Mouse (Mus musculus) B cell, adult 2 months (primary cell): ENCODE data around the gene Prm2.

Source experiments
- DNase-seq, 2 experiments: peaks; one replicate each; pipeline ENCODE4 v3.0.0; 2022

The Prm2 gene

DNA sequence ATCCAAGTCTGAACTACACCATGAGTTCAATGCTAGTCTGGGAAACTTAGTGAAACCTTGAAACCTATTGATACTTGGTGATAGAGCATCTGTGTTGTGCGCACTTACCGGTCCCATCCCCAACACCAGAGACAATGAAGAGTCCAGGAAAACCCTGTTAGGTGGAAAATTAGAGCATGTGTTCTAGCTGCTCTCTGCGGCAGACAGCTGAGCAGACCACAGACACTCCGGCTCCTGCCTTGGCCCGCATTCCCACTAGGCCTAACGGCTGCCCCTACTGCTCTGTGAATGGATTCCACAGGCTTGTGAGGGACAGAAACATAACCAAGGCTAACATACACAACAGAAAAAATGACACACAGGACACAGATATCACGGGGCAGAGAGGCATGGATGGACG is 22.4 kb downstream of the Prm2 start:
- no peak for DNase-seq

DNA sequence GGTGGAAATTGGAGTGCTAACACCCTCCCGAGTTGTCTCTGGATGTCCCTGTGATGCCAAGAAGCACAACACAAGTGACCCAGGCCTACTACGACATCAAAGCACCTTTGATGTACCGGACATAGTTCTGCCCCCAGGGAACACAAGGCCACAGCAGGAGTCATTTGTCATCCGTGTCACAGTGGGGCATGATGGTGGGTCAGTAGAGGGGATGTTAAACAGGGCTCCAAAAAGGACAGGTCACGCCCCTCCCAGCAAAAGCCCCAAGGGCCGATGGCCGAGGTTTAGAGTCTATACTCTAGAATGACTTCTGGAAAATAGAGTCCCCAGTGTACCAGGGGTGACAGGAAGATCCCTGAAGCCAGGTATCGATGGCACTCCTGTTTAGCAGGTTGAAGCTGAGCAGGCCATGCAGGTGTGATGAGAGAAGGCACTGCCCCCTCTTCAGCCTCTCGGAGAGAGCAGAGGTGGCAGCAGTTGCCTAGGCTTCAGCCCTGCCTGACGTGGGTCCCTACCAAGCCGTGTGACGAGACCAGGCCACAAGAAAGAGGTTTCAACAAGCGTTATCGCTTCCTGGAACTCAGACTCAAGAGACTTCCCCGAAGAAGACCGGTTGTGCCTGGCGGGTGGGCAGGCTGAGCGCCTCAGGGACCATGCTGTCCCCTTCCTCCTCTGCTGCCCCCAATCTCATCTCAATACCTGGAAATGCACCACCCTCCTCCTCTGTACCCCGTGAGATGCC is 24.0 kb downstream of the Prm2 start:
- peak in 1 of 2 experiments; percentile 23 for DNase-seq

DNA sequence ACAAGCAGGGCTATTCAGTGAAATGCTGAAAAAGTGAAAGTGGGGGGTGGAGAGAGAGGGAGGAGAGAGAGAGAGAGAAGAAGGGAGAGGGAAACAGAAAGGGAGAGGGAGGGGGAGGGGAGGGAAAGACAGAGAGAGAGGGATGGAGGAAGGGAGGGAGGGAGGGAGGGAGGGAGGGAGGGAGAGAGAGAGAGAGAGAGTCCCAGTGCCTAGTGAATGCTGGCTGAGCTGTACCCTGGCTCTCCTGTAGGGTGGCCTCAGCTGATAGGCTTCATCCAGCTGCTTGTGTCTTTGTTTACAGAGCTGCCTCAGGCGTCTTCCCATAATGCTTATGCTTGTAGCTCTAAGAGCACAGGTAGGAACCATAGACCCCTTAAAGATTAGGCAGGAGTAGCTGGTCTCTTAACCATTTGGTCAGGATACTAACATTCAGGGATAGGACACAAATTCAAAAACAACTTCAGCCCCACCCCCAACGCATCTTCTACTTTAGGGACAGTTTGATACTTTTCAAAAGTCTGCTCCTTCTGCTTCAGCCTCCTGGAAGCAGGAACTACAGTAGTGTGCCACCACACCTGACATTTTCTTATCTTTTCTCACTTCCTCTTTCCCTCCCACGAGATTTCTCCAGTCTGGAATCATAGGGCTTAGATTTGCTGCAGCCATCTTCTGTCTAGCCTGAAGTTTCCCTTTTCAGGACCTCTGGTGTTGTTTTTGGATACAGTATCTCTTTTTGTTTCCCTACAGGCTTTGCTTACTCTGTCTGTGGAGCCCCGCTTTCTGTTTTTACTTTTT is 25.2 kb downstream of the Prm2 start:
- DNase-seq: peak; percentile 32

DNA sequence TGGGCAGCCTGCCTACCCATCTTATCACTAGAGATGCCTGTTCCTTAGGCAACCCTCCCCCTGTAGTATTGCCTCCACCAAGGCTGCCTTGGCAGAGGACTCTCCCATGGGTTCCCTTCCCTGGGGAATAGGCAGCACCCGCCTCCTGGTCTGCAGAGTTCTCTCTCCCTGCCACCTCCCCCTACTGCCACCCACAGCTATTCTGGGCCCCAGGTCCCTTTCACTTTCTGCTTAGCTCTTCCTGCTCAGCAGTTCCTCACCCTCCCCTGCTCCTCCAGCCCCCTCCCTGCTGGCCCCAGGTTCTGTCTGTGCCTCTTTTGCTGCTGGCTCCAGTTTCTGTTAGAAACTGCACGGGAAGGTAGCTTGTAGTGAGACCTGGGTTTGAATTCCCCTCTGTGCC is 26.3 kb downstream of the Prm2 start:
- DNase-seq: peak; percentile 55 to 62

DNA sequence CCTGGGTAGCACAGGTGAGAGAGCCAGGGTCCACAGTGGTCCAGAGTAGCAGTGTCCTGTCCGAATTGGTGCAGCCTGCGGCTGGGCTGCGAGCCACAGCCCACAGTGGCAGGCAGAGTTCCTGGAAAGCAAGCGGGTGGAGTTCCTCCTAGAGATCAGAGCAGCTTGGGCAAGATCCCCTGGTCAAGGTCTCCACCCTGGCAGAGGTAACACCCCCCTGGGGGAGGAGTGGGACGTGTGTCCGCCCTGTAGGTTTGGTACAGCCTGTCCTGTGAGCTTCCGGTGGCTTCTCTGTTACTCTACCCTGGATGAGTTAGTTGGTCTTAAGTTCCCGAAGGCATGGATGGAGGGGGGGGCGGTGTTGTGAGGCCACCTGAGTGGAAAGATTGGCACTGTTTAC is 27.1 kb downstream of the Prm2 start:
- peak; percentile 33 to 38 for DNase-seq

DNA sequence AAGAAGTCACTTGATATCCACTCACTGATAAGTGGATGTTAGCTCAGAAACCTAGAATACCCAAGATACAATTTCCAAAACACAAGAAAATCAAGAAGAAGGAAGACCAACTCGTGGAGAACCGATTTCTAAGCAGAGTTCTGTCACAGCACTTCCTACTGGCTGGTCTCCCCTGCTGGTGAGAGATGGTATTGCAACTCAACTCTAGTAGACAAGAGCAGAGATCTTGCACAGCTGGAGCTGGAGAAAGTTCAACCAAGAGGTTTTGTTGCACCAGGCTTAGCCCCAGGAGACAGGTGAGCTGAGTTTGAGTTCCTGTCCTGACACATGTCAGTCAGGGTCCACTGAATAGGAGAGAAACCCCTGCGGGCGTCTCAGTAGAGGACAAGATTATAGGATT is 28.8 kb downstream of the Prm2 start:
- peak; percentile 86 to 87 for DNase-seq

DNA sequence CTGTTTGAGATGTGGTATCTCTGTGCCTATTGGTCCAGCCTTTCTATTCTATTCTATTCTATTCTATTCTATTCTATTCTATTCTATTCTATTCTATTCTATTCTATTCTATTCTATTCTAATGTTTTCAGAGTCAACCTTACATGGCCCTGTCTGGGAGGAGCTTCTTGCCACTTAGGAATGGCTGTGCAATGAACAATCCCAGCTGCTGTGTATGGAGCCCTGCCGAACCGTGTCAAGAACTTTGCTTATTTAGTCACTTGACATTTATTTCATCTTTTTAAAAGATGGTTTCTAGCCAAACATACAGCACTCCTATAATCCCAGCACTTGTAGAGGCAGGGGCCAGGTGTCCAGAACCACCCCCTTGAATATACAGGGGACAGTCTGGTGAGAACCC is 31.6 kb downstream of the Prm2 start:
- no peak for DNase-seq

DNA sequence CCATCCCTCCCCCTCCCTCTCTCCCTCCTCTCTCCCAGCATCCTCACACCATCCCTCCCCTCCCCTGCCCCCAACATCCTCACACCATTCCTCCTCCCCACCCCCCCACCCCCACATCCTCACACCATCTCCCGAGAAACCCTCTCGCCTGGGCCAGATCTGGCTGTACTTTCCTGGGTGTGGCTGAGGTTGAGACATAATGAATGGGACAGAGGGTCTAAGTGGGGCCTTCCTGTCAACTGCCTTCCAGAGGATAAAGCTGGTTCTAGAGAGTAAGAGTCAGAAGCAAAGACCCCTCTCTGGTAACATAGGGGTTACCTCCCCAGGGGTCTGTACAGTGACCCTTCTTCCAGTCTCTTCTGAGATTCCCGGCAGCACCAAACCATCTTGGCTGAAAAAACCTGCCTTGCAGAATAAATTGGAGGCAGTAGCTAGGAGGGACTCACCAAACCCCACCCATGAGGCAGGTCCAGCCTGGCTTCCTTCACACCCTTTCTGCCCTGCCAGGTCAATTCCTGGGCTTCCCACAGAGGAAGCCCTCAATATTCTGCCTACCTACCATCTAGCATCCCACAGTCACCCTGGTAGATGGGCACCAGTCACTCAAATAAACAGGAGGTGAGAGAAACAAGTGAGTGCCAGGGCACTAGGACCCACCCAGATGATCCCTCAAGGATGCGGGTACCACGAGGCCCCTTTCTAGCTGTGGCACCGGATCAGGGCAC is 32.2 kb downstream of the Prm2 start:
- no peak for DNase-seq

DNA sequence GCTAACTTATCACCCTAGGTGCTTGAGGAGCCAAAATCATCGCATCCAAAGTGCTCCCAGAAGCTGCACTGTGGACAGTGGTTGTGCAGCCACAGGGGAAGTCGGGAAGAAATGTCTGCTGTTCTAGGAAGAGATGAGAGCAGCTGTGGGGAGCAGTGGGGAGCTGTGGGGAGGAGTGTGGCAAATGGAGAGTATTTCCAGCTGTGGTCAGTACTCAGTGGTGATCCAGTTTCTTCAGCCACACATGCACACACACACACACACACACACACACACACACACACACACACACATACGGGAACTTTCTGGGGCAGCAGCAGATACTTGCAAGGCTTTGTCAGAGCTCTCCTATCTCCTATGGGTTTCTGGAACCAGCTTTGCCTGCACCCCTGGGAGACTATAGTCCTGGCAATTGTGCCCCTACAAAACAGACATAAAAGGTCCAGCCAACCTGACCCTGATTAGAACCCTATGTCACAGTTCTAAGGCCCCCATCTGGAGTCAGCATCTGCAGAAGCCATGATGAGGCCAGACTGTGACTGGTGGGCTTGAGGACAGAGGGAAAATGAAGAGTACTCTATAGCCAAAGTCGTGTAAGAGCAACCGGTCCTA is 33.3 kb downstream of the Prm2 start:
- DNase-seq: no peak

DNA sequence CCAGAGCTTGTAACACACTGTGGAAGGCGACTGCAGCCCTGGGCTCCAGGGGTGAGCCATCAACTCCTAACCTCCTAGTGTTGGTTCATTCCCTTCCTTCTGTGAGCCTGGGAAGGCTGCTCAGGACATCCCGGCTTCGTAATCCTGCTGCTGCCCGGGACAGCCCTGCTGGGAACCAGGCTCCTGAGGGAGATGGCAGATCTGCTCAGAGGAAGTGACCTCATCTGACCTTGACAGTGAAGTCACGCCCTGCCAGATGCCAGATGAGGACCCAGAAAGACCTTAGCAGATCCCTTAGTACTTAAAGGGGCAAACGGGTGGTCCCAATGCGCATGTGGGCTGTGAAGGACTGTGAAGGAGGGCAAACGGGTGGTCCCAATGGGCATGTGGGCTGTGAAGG is 34.8 kb downstream of the Prm2 start:
- DNase-seq: no peak

DNA sequence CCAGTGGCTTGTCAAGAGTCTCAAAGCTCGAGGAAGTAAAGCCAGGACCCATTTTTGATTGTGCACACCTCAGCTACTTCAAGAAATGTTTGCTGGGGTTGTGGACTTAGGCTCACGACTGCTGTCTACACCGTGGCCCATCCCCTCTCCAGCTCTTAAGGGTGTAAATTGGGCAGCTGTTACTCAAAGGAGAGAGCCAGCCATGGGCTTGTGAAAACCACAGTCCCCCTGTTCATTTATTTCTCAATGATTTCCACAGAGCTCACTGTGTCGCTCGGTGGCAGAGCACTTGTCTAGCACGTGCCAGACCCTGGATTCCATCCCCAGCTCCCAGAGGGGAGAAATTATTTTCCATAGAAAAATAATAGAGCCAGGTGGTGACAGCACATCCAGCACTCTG is 39.8 kb downstream of the Prm2 start:
- no peak for DNase-seq

DNA sequence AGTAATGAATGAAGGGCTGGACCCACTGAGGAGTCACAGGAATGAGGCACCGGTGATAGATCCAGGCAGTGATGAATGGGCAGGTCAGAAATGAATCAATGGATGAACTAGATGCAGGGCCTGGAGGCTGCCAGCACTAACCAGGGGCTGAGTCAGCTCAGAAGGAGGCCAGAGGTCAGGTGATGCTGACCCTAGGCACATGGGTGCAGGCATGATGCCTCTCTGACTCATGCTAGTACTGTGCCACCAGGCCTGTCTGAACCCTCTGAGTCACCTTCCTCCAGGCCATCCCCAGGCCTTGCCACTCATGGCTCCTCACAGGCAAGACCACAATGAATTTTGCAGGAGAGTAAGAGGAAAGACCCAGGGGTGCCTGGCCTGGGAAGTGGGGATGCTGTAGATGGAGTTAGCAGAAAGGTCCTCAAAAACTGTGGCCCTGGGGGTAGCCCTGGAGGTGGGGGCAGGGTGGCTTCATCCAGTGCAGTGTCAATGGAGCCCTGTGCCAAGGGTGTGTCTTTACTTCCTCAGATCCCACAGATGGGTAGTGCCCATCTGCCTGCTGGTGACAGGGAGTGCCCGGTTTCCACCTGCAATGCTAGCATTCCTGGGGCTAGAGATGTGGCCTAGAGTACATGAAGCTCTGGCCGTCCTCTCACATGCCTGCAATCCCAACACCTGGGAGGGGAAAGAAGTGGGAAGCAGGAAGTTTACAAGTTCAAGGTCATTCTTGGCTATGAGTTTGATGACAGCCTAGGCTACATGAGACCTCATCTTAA is 41.2 kb downstream of the Prm2 start:
- no peak for DNase-seq

DNA sequence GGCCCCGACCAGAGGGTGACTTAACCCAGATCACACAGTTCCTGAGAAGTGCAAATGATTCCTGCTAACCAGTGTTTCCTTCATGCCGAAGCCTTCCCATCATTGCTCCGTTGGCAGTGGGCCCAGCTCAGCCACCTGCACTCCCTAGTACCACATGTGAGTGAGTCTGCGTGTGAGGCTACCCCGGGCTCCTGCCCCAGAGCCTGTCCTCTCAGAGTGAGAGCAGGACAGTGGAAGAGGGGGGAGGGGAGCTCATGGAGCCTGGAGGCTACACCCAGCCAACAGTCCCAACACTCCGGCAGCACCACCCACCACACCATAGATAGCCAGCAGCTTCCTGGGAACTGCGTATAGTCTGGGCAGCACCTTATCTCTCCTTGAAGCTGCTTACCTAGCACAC is 46.1 kb downstream of the Prm2 start:
- no peak for DNase-seq

DNA sequence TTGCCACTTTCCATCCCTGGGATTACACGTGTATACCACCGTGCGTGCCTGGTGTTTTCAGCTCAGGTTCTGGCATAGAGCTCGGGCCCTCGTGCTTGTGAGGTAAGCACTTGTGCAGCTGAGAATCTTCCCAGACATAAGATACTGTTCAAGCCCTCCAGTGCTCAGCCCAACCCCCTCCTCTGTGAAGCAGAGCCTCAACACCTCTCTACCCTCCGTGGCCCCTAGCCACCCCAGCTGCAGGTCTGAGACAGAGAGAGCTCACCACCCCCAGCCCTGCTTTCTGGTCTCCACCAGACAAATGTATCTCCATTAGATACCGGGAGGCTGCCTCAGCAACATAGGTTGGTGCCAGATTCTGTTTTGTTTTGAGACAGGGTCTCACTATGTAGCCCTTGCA is 46.7 kb downstream of the Prm2 start:
- no peak for DNase-seq
